Mouse (Mus musculus): ENCODE results near the gene Bin2. TPM values are rescaled to one million over a fixed set of nuclear protein-coding genes. Genes with fewer than 3 reads are reported as not detected.

The Bin2 gene
- total RNA-seq (2012; rRNA removed) (60.4 and 64.8 TPM in 2 replicates), total RNA-seq (2014; rRNA removed) (49.2 and 51.4 TPM in 2 replicates), polyA plus RNA-seq (2012; ENCODE audit: insufficient read length, low read depth) (72.8 and 89.9 TPM in 2 replicates)

- in situ Hi-C loops (cut with MboI; ENCODE audit: low pct_ligation_motif_present, low pct_unique_long_range_greater_than_20kb, low sequenced_read_pairs): no loop called here
- Histone ChIP-seq H3K79me2 (replicated peaks; ENCODE audit: control insufficient read depth, extremely low read depth, insufficient read depth, poor library complexity, severe bottlenecking) (peaks cover 40% of the 10 kb centered on the region), H3K27ac (ENCODE audit: insufficient read depth, low read depth) (peak within 1 kb of the TSS; percentile 90), H3K4me1 (ENCODE audit: control insufficient read depth in 1 of 2, insufficient read depth in 2 of 2) (peaks cover 22 to 81% of the 10 kb centered on the region in 2 experiments), H3K9ac (ENCODE audit: insufficient read depth, low read depth) (peak within 1 kb of the TSS; percentile 85), H3K4me2 (ENCODE audit: insufficient read depth, low read depth, poor library complexity, severe bottlenecking) (peak within 1 kb of the TSS; percentile 94), H3K4me3 (replicated peaks in 1 of 3; ENCODE audit: low read depth in 2 of 3, low read length in 2 of 3, poor library complexity in 1 of 3) (peak within 1 kb of the TSS; percentile 61 to 96 (median 84)), H3K36me3 (replicated peaks in 1 of 2; ENCODE audit: control insufficient read depth in 1 of 2, insufficient read depth in 1 of 2, low read length in 1 of 2) (peaks cover 0 to under 1% of the 10 kb centered on the region in 2 experiments), H3K27me3 (replicated peaks) (no peaks in the 10 kb centered on the region), H3K9me3 (replicated peaks; ENCODE audit: low read length) (no peaks in the 10 kb centered on the region)
- DNase-seq (ENCODE audit: extremely low read depth): peak; percentile 95
- dilution Hi-C loops (cut with MboI; ENCODE audit: extremely low pct_ligation_motif_present, extremely low pct_unique_long_range_greater_than_20kb, low sequenced_read_pairs): no loop called here
- TF ChIP-seq ETS1 (conservative IDR thresholded peaks at IDR 0.05; ENCODE audit: low read depth, low read length): peak; percentile 41
- TF ChIP-seq CTCF (conservative IDR thresholded peaks at IDR 0.05 in 1 of 2, IDR thresholded peaks at IDR 0.05 in 1 of 2; ENCODE audit: low read depth in 2 of 2, low read length in 2 of 2): no peak
- peak; percentile 65; the same call in 1 of the 2 replicates for TF ChIP-seq TBP (conservative IDR thresholded peaks at IDR 0.05; ENCODE audit: low read depth, low read length)
- TF ChIP-seq BHLHE40 (IDR thresholded peaks at IDR 0.05; ENCODE audit: low read depth, low read length): no peak
- no peak for TF ChIP-seq MAFK (IDR thresholded peaks at IDR 0.05; ENCODE audit: insufficient replicate concordance, low read length)
- no peak for TF ChIP-seq USF1 (IDR thresholded peaks at IDR 0.05; ENCODE audit: low read depth, low read length)
- peak; percentile 51; the same call in 1 of the 2 replicates for TF ChIP-seq MEF2A (IDR thresholded peaks at IDR 0.05; ENCODE audit: borderline replicate concordance, low read depth, low read length)
- TF ChIP-seq GABPA (IDR thresholded peaks at IDR 0.05; ENCODE audit: insufficient replicate concordance, low read depth, low read length): no peak
- TF ChIP-seq ZC3H11A (IDR thresholded peaks at IDR 0.05; ENCODE audit: low read depth, low read length): no peak
- TF ChIP-seq RAD21 (IDR thresholded peaks at IDR 0.05; ENCODE audit: low read depth, low read length): no peak
- TF ChIP-seq ZMIZ1 (IDR thresholded peaks at IDR 0.05; ENCODE audit: low read depth, low read length): peak; percentile 96
- TF ChIP-seq JUND (conservative IDR thresholded peaks at IDR 0.05; ENCODE audit: low read depth, low read length): no peak
- TF ChIP-seq POLR2A (IDR thresholded peaks at IDR 0.05; ENCODE audit: low read depth, low read length): peak; percentile 98
- TF ChIP-seq KAT2A (IDR thresholded peaks at IDR 0.05; ENCODE audit: insufficient replicate concordance, low read length): no peak
- TF ChIP-seq UBTF (IDR thresholded peaks at IDR 0.05; ENCODE audit: low read depth, low read length): peak; percentile 81; the same call in 1 of the 2 replicates
- TF ChIP-seq JUN (IDR thresholded peaks at IDR 0.05; ENCODE audit: insufficient read depth, low read depth, low read length): no peak
- no peak for TF ChIP-seq MXI1 (IDR thresholded peaks at IDR 0.05; ENCODE audit: low read depth, low read length)
- TF ChIP-seq CHD1 (IDR thresholded peaks at IDR 0.05; ENCODE audit: low read depth, low read length): no peak
- TF ChIP-seq SMC3 (IDR thresholded peaks at IDR 0.05; ENCODE audit: low read depth, low read length): no peak
- TF ChIP-seq SIN3A (IDR thresholded peaks at IDR 0.05; ENCODE audit: low read length): peak; percentile 63
- peak; percentile 27; the same call in 1 of the 2 replicates for TF ChIP-seq NRF1 (IDR thresholded peaks at IDR 0.05; ENCODE audit: low read depth, low read length)
- peak; percentile 97 for TF ChIP-seq NELFE (IDR thresholded peaks at IDR 0.05; ENCODE audit: low read depth, low read length)
- TF ChIP-seq TCF12 (IDR thresholded peaks at IDR 0.05; ENCODE audit: low read depth, low read length): peak; percentile 90
- 0 out of 2 replicates have a peak, but pooled peaks have one; percentile 51 for TF ChIP-seq MYC (IDR thresholded peaks at IDR 0.05; ENCODE audit: low read depth, low read length)
- peak; percentile 76 for TF ChIP-seq HCFC1 (IDR thresholded peaks at IDR 0.05; ENCODE audit: low read depth, low read length)
- TF ChIP-seq E2F4 (IDR thresholded peaks at IDR 0.05; ENCODE audit: insufficient replicate concordance, low read depth, low read length): no peak
- no peak for TF ChIP-seq PAX5 (IDR thresholded peaks at IDR 0.05; ENCODE audit: low read length)
- peak; percentile 96 for TF ChIP-seq MAX (IDR thresholded peaks at IDR 0.05; ENCODE audit: low read length)
- peak; percentile 83 for TF ChIP-seq ELF1 (IDR thresholded peaks at IDR 0.05; ENCODE audit: low read depth, low read length)
- no peak for TF ChIP-seq USF2 (conservative IDR thresholded peaks at IDR 0.05; ENCODE audit: low read depth, low read length)
- TF ChIP-seq ZNF384 (IDR thresholded peaks at IDR 0.05; ENCODE audit: low read depth, low read length): no peak
- TF ChIP-seq ZKSCAN1 (IDR thresholded peaks at IDR 0.05; ENCODE audit: borderline replicate concordance, low read depth, low read length): no peak
- peak; percentile 80; the same call in 1 of the 2 replicates for TF ChIP-seq POLR2AphosphoS2 (IDR thresholded peaks at IDR 0.05; ENCODE audit: low read depth, low read length)
- TF ChIP-seq RCOR1 (conservative IDR thresholded peaks at IDR 0.05; ENCODE audit: low read depth, low read length): peak; percentile 22; the same call in 1 of the 2 replicates
- peak; percentile 78; the same call in 1 of the 2 replicates for TF ChIP-seq IRF4 (IDR thresholded peaks at IDR 0.05; ENCODE audit: low read depth, low read length)
- peak; percentile 22; the same call in 1 of the 2 replicates for TF ChIP-seq EP300 (IDR thresholded peaks at IDR 0.05; ENCODE audit: low read length)
- TF ChIP-seq CHD2 (IDR thresholded peaks at IDR 0.05; ENCODE audit: low read length): no peak
- TF ChIP-seq MAZ (IDR thresholded peaks at IDR 0.05; ENCODE audit: low read depth, low read length): no peak
Observed at GRCm38 (mm10) chr15:100669337-100669736, at the start of gene Bin2. TSS of gene Bin2 (minus strand) at chr15:100669553.

Measured in CH12.LX (cell line).